Comparison of ENCODE assay signal across 27 mouse cellular contexts in genomic region chr12:85810959-85811358, GRCm38 (mm10). TPM values are rescaled to one million over a fixed set of nuclear protein-coding genes. Genes with fewer than 3 reads are reported as not detected.
DNase-seq lines count a peak whose midpoint lies in the region; ATAC-seq and TF ChIP-seq lines count a peak whose summit lies in the region.
"Had no signal": no experiment of that assay in that cellular context is flagged by ENCODE, and none has a peak within 500 bp of the region (broad histone marks: within the 10 kb centered on the region; RNA-seq: fewer than 3 reads in every experiment).

No protein-coding gene starts in this region.

- H3K4me2 ChIP-seq in hindbrain, embryonic 16.5 days (ENCODE audit: low read length), result no peak overlapping the region
- H3K4me2 ChIP-seq in hindbrain, embryonic 11.5 days (replicated peaks; ENCODE audit: low read depth, low read length), result no peak overlapping the region
- no peak overlapping the region for H3K4me2 ChIP-seq in liver, embryonic 11.5 days
- H3K4me2 ChIP-seq: forebrain, embryonic 13.5 days; heart, embryonic 12.5 days; heart, embryonic 15.5 days; hindbrain, embryonic 15.5 days had no signal

- H3K36me3 ChIP-seq in hindbrain, embryonic 16.5 days (ENCODE audit: control insufficient read depth, insufficient read depth, low read length), result peaks cover 5% of the 10 kb centered on the region
- H3K36me3 ChIP-seq in hindbrain, embryonic 11.5 days (ENCODE audit: control insufficient read depth, insufficient read depth, low read length), result no peaks in the 10 kb centered on the region
- H3K36me3 ChIP-seq in liver, adult 2 months (ENCODE audit: control insufficient read depth, insufficient read depth, low read length), result peaks cover 16% of the 10 kb centered on the region
- H3K36me3 ChIP-seq in liver, embryonic 11.5 days (ENCODE audit: control insufficient read depth, insufficient read depth, low read length), result peaks cover 11% of the 10 kb centered on the region; the same call in 1 of the 2 replicates

- H3K4me3 ChIP-seq in hindbrain, embryonic 16.5 days (ENCODE audit: low read length), result no peak overlapping the region
- H3K4me3 ChIP-seq in hindbrain, embryonic 11.5 days (ENCODE audit: low read depth, low read length), result no peak overlapping the region
- H3K4me3 ChIP-seq in liver, adult 2 months (ENCODE audit: insufficient read depth, low read depth, low read length), result no peak overlapping the region
- H3K4me3 ChIP-seq in liver, embryonic 11.5 days (ENCODE audit: low read depth, low read length), result no peak overlapping the region
- H3K4me3 ChIP-seq: forebrain, embryonic 10.5 days; forebrain, embryonic 13.5 days; heart, embryonic 12.5 days; heart, embryonic 15.5 days; hindbrain, embryonic 10.5 days; hindbrain, embryonic 15.5 days had no signal

- H3K9me3 ChIP-seq in hindbrain, embryonic 16.5 days (ENCODE audit: control insufficient read depth, low read length), result no peaks in the 10 kb centered on the region
- no peaks in the 10 kb centered on the region for H3K9me3 ChIP-seq in hindbrain, embryonic 11.5 days (ENCODE audit: control insufficient read depth, low read length)
- no peaks in the 10 kb centered on the region for H3K9me3 ChIP-seq in liver, embryonic 11.5 days (ENCODE audit: control insufficient read depth, low read length)
- H3K9me3 ChIP-seq: forebrain, embryonic 10.5 days; forebrain, embryonic 13.5 days; G1E; heart, embryonic 12.5 days; heart, embryonic 15.5 days; hindbrain, embryonic 10.5 days; hindbrain, embryonic 15.5 days had no signal

- no peak overlapping the region for H3K27ac ChIP-seq in hindbrain, embryonic 16.5 days (ENCODE audit: low read depth, low read length)
- no peak overlapping the region for H3K27ac ChIP-seq in hindbrain, embryonic 11.5 days (ENCODE audit: low read depth, low read length)
- H3K27ac ChIP-seq in liver, adult 2 months (replicated peaks; ENCODE audit: insufficient read depth, low read depth, low read length), result no peak overlapping the region
- no peak overlapping the region for H3K27ac ChIP-seq in liver, embryonic 11.5 days (ENCODE audit: low read depth, low read length)
- H3K27ac ChIP-seq: forebrain, embryonic 10.5 days; forebrain, embryonic 13.5 days; heart, embryonic 15.5 days; hindbrain, embryonic 10.5 days; hindbrain, embryonic 15.5 days had no signal

- H3K27me3 ChIP-seq in hindbrain, embryonic 16.5 days (replicated peaks; ENCODE audit: control insufficient read depth, insufficient read depth, low read length), result no peaks in the 10 kb centered on the region
- no peaks in the 10 kb centered on the region for H3K27me3 ChIP-seq in hindbrain, embryonic 11.5 days (ENCODE audit: control insufficient read depth, insufficient read depth, low read length)
- no peaks in the 10 kb centered on the region for H3K27me3 ChIP-seq in liver, adult 2 months (ENCODE audit: control insufficient read depth, insufficient read depth, low read length)
- H3K27me3 ChIP-seq in liver, embryonic 11.5 days (replicated peaks; ENCODE audit: control insufficient read depth, insufficient read depth, low read length), result no peaks in the 10 kb centered on the region
- H3K27me3 ChIP-seq: CH12.LX; forebrain, embryonic 13.5 days; heart, embryonic 12.5 days; heart, embryonic 15.5 days; hindbrain, embryonic 15.5 days had no signal

- H3K4me1 ChIP-seq in hindbrain, embryonic 16.5 days (ENCODE audit: control insufficient read depth, insufficient read depth, low read depth, low read length), result no peaks in the 10 kb centered on the region
- H3K4me1 ChIP-seq in hindbrain, embryonic 11.5 days (replicated peaks; ENCODE audit: control insufficient read depth, insufficient read depth, low read length), result no peaks in the 10 kb centered on the region
- peaks cover 10% of the 10 kb centered on the region for H3K4me1 ChIP-seq in liver, adult 2 months (ENCODE audit: control insufficient read depth, insufficient read depth, low read length)
- no peaks in the 10 kb centered on the region; the same call in none of the 2 replicates for H3K4me1 ChIP-seq in liver, embryonic 11.5 days (replicated peaks; ENCODE audit: control insufficient read depth, insufficient read depth, low read length)
- H3K4me1 ChIP-seq: forebrain, embryonic 10.5 days; forebrain, embryonic 13.5 days; hindbrain, embryonic 10.5 days; hindbrain, embryonic 15.5 days had no signal

- DNase-seq in hindbrain, embryonic 11.5 days (ENCODE audit: low spot score), result no peak
- DNase-seq in liver, adult 2 months (ENCODE audit: extremely low read depth, low read depth, low spot score), result peak; percentile 26
- no peak for DNase-seq in liver, embryonic 11.5 days (ENCODE audit: low spot score)
- peak; percentile 78 for DNase-seq in Muller cell, postnatal 12 days (ENCODE audit: inconsistent ontology term)
- DNase-seq in brain, adult 2 months (ENCODE audit: low read depth, low spot score), result peak; percentile 69
- no peak for DNase-seq in natural killer cell, adult 2 months (ENCODE audit: low spot score in 2 of 2)
- DNase-seq: adrenal gland, adult 8-10 months; adrenal gland, postnatal 25 days; B cell, adult 2 months; cerebellum, adult 18-20 months; cerebellum, adult 9-10 months; cerebellum, postnatal 14 days; gastrocnemius, postnatal 25 days; heart, adult 18-20 months; heart, postnatal 10 days; heart, postnatal 36 days had no signal

- TF ChIP-seq CTCF in liver, adult 2 months (IDR thresholded peaks at IDR 0.05; ENCODE audit: low read depth, low read length), result no peak

- no peaks in the 10 kb centered on the region for H3K79me2 ChIP-seq in liver, adult 2 months (ENCODE audit: control insufficient read depth, insufficient read depth, low read length)

- no peak for TF ChIP-seq POLR2A in liver, adult 2 months (IDR thresholded peaks at IDR 0.05; ENCODE audit: extremely low read depth, insufficient read depth, low read length)

- no peak overlapping the region for H3K9ac ChIP-seq in hindbrain, embryonic 16.5 days (ENCODE audit: low read depth, low read length)
- no peak overlapping the region for H3K9ac ChIP-seq in hindbrain, embryonic 11.5 days (ENCODE audit: low read depth, low read length)
- no peak overlapping the region for H3K9ac ChIP-seq in liver, adult 2 months (ENCODE audit: low read depth, low read length)
- H3K9ac ChIP-seq in liver, embryonic 11.5 days (ENCODE audit: low read depth, low read length), result no peak overlapping the region
- H3K9ac ChIP-seq: forebrain, embryonic 13.5 days; heart, embryonic 12.5 days; heart, embryonic 15.5 days; hindbrain, embryonic 15.5 days had no signal

- ATAC-seq in hindbrain, embryonic 16.5 days, result peak; percentile 73
- no peak for ATAC-seq in hindbrain, embryonic 11.5 days (ENCODE audit: low FRiP score)
- ATAC-seq in liver, embryonic 11.5 days (replicated peaks; ENCODE audit: low FRiP score), result no peak
- ATAC-seq: forebrain, embryonic 13.5 days; forebrain, embryonic 16.5 days; inflammation-experienced regulatory T-cells, adult 6 months had no signal

RNA-seq across cellular contexts. Expression of gene Erg28, which starts 13.4 kb away (rescaled TPM):
- 109 and 114 TPM in 2 replicates for polyA plus RNA-seq in hindbrain, embryonic 16.5 days (2015; fragmentation: Nextera tagmentation; extraction: Ambion mirVana)
- 107 and 121 TPM in 2 replicates for polyA plus RNA-seq in hindbrain, embryonic 11.5 days (2014; fragmentation: Nextera tagmentation; extraction: Ambion mirVana)
- 87.0 and 90.1 TPM in 2 replicates for total RNA-seq in liver, adult 2 months (2014; rRNA removed)
- polyA plus RNA-seq in liver, adult 2 months (2012; rRNA removed), result 127 and 130 TPM in 2 replicates
- 138 and 141 TPM in 2 replicates for polyA plus RNA-seq in liver, embryonic 11.5 days (2014; fragmentation: Nextera tagmentation; extraction: Ambion mirVana)

RNA-seq across cellular contexts. Expression of gene Ttll5, which starts 13.5 kb away (rescaled TPM):
- 11.0 and 12.6 TPM in 2 replicates for polyA plus RNA-seq in hindbrain, embryonic 16.5 days (2015; fragmentation: Nextera tagmentation; extraction: Ambion mirVana)
- 18.7 and 25.6 TPM in 2 replicates for polyA plus RNA-seq in hindbrain, embryonic 11.5 days (2014; fragmentation: Nextera tagmentation; extraction: Ambion mirVana)
- 12.1 and 13.1 TPM in 2 replicates for total RNA-seq in liver, adult 2 months (2014; rRNA removed)
- polyA plus RNA-seq in liver, adult 2 months (2012; rRNA removed), result 6.7 and 7.6 TPM in 2 replicates
- polyA plus RNA-seq in liver, embryonic 11.5 days (2014; fragmentation: Nextera tagmentation; extraction: Ambion mirVana), result 13.9 and 14.6 TPM in 2 replicates

Comparison
In these comparisons a context has a peak if more than half of its experiments do, and no peak if none do; other contexts are left out.
1. DNase-seq: peak in liver, adult 2 months (single experiment), Muller cell, postnatal 12 days (single experiment) and brain, adult 2 months (single experiment); none in hindbrain, embryonic 11.5 days (single experiment), liver, embryonic 11.5 days (single experiment) and natural killer cell, adult 2 months (0 of 2).